Mouse (Mus musculus): Measurements from ENCODE around the gene Abcb6.

Abcb6 gene

DNA sequence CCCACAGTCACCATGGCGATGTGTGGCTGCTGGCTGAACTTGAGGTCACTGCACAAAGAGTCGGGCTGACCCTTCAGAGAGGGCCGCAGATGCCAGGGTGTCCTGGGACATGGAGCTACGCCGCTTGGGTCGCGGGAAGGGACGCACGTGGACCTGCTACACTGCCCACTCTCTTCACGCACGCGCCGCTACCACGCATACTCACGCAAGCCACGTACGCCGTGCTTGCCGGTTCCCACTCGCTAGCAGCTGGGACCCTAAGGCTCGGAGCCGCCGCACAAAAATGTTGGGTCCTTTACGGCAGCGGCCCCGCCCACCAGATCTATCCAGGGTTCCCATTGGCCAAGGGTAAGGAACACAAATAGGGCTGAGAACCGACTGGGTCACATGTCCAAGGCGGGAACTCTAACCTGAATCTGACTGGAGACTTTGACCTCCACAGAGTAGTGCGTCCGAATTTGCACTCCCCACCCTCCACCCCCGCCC, at the start of gene Abcb6:
Gene Abcb6, minus strand, starts transcription at position 288 of the 486 bp plus-strand sequence.
- peak; percentile 91 to 96 for DNase-seq (ENCODE audit: inconsistent age in 2 of 2, low spot score in 1 of 2)

DNA sequence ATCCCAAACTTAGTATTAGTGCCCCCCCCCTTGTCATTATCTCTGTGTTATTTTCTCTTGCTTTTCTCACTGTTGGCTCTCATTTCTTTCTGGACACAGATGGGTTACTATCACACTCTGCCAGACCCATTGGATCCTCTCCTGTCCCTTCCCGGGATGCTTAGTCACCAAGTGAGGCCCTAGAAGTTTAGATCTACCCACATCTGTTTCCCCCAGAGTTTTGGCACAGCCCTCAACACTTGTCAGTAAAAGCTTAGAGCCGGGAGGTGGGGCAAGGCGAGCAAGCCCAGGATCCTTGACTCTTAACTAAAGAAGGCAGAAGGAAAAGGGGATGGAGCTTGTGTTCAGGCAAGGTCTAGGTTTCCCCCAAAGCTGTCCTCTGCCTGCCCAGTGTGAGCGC, 49.0 kb upstream of the Abcb6 start:
- no peak for DNase-seq (ENCODE audit: inconsistent age in 2 of 2, low spot score in 1 of 2)

- DNase-seq (ENCODE audit: inconsistent age in 2 of 2, low spot score in 1 of 2), result no peak
Observed at GRCm38 (mm10) chr1:75227653-75228052, 47.5 kb upstream of the Abcb6 start.

- no peak for DNase-seq (ENCODE audit: inconsistent age in 2 of 2, low spot score in 1 of 2)
Observed at GRCm38 (mm10) chr1:75226138-75226537, 45.9 kb upstream of the Abcb6 start.

- no peak for DNase-seq (ENCODE audit: inconsistent age in 2 of 2, low spot score in 1 of 2)
Observed at GRCm38 (mm10) chr1:75225473-75225872, 45.3 kb upstream of the Abcb6 start.

- DNase-seq (ENCODE audit: inconsistent age in 2 of 2, low spot score in 1 of 2), result no peak
Observed at GRCm38 (mm10) chr1:75223532-75223931, 43.3 kb upstream of the Abcb6 start.

DNA sequence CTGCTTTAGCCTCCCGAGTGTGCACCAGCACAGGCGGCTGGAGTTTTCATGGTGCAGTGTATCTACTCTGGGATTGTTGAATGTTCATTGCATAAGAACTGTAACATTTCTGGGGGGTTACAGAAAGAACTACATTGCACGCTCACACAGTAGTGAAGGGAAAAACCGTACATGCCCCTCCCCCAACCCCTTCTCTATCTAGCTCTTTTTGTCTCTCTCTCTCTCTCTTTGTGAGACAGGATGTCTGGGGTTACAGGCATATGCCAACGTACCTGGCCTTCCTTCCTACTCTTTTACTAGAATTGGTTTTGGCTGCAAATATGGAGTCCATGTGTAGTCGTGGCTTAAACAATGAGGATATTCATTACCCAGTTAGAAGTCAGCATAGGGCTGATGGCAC, 42.7 kb upstream of the Abcb6 start:
- DNase-seq (ENCODE audit: inconsistent age in 2 of 2, low spot score in 1 of 2), result no peak

GRCm38 (mm10) chr1:75221538-75221937, 41.3 kb upstream of the Abcb6 start:
- no peak for DNase-seq (ENCODE audit: inconsistent age in 2 of 2, low spot score in 1 of 2)

- DNase-seq (ENCODE audit: inconsistent age in 2 of 2, low spot score in 1 of 2), result no peak
Observed at GRCm38 (mm10) chr1:75219531-75219930, 39.3 kb upstream of the Abcb6 start, which contains the start of gene Tuba4a. Tuba4a (minus strand) TSS chr1:75219865.

DNA sequence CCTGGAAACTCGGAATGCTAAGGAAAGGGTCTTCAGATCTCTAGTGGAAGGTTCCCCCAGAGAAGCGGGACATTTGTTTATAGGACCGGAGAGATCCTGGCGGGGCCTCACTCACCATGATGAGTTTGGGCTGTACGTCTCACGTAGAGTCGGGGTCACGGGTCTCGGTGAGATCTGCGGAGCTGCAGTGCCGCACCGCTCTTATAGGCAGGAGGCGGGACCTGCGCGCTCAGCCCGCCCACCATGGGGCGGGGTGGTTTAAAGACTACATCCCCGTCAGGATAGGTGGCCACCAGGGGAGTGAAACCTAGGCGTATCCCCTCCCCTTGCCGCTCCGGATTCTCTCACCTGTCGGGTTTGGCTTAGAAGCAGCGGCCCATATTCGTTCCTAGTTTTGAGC, 38.9 kb upstream of the Abcb6 start:
- peak; percentile 92 to 97 for DNase-seq (ENCODE audit: inconsistent age in 2 of 2, low spot score in 1 of 2)

DNA sequence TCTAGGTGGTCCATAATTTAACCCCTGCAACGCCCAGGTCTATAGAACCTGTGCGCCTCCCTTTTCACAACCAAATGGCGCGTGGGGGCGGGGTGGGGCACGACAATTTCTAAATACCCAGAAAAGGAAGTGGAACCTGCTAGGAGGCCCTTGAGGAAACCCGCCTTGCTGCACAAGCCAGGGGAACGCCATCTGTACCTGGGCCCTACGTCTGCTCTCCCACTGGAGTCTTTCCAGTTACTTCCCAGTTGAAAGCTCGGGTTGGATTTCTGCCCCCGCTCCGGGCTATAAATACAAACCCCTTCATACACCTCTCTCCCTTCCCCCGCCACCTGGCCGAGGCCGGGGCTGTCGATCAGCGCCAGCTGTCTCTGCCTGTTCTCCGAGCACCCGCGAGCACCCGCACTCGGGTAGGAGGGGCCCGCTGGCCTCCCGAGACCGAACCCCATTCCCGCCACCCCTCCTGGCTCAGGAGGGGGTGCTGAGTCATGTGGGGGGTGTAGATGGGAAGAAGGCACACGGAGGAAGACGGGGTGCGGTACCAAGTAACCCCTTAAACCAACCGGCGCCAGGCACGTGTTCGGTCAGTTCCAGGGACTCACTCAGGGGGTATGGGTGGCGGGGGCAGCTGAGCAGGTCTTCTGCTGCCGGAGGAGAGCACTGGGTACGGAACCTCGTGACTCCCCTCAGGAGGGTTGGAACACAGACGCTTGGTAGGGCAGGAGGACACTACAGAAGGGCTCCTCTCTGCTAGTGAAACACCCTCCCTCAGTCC, 38.2 kb upstream of the Abcb6 start:
- peak; percentile 74 to 85 for DNase-seq (ENCODE audit: inconsistent age in 2 of 2, low spot score in 1 of 2)

GRCm38 (mm10) chr1:75217893-75218226, 37.7 kb upstream of the Abcb6 start:
- no peak for DNase-seq (ENCODE audit: inconsistent age in 2 of 2, low spot score in 1 of 2)

DNA sequence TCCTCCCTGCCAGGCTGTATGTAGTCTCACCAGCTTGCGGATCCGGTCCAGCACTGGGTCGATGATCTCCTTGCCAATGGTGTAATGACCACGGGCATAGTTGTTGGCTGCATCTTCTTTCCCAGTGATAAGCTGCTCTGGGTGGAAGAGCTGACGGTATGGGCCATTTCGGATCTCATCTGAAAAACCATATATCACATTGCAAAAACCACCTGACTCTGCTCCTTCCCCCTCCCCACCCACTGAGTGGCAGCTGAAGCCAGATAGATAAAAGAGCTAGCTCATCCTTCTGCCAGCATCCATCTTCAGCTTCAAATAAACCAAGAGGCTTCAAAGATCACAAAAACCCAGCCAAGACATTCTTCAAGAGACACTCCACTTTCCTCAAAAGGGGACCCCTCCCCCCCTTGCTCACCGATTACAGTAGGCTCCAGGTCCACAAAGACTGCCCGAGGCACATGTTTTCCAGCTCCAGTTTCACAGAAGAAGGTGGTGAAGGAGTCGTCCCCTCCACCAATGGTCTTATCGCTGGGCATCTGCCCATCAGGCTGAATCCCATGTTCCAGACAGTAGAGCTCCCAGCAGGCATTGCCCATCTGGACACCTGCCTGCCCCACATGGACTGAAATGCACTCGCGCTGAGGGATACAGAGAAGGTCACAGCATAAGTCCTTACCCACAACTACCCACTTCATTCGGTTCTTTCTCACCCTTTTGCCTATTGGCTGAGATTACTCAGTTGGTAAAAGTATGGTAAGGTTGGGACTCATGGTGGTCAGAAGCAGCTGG, 36.8 kb upstream of the Abcb6 start:
- no peak for DNase-seq (ENCODE audit: inconsistent age in 2 of 2, low spot score in 1 of 2)

- no peak for DNase-seq (ENCODE audit: inconsistent age in 2 of 2, low spot score in 1 of 2)
Observed at GRCm38 (mm10) chr1:75215785-75216184, 35.6 kb upstream of the Abcb6 start.

DNA sequence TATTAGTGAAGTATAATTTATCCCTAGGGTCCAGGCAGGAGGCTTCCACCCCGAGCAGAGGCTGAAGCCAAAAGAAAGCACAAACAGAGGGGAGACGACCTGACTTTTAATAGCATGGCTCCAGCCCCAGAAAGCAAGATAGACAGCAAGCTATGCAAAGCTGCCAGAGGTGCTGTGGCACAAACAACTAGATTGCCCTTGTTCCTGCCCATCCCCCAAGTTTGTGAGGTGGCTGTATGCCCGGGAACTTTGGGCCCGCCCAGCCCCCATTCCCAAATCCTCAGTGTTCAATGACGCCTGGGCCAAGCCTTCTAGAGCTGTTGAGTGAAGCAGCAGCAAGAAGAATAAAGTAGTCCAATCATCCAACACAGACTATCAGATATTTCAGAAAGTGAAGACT, 34.7 kb upstream of the Abcb6 start:
- peak in 1 of 2 experiments; percentile 62 for DNase-seq (ENCODE audit: inconsistent age in 2 of 2, low spot score in 1 of 2)

DNA sequence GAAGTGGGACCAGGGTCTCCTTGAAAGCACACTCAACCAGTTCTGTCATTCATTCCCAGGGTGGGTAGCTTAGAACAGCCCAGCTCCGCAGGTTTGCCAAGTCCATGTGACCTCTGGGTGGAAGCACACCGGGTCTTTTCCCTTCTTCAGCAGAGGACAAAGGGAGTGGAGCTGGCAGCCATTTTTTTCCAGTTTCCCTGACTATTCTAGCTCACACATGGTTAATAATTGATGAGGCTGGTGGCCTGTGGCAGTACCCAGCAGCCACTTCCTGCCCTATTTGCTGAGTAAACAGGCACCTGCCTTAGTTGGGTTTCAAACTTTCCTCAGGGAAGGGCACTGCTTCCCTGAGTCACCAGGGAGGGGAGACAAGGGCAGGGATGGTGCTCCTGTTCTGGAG, 34.2 kb upstream of the Abcb6 start:
- DNase-seq (ENCODE audit: inconsistent age in 2 of 2, low spot score in 1 of 2), result no peak

GRCm38 (mm10) chr1:75213096-75213495, 32.9 kb upstream of the Abcb6 start:
- DNase-seq (ENCODE audit: inconsistent age in 2 of 2, low spot score in 1 of 2), result no peak

DNA sequence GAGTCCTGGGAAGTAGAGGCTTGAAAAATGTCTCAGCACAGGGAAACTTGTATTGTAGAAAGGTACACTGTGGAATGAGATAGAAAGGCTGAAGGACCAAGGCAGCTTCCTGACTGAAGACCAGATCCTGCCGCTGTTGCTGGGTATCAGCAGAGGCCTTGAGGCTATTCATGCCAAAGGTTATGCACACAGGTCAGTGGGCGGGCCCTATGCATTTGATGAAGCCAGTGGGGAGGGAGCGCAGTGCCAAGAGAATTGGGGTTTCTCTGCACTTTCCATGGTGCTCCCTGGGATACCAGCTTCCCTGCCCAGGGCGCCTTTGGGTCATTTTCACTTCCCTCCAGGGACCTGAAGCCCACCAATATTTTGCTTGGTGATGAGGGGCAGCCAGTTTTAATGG, 32.4 kb upstream of the Abcb6 start:
- DNase-seq (ENCODE audit: inconsistent age in 2 of 2, low spot score in 1 of 2), result no peak

- no peak for DNase-seq (ENCODE audit: inconsistent age in 2 of 2, low spot score in 1 of 2)
Observed at GRCm38 (mm10) chr1:75211141-75211708, 31.0 kb upstream of the Abcb6 start.

DNA sequence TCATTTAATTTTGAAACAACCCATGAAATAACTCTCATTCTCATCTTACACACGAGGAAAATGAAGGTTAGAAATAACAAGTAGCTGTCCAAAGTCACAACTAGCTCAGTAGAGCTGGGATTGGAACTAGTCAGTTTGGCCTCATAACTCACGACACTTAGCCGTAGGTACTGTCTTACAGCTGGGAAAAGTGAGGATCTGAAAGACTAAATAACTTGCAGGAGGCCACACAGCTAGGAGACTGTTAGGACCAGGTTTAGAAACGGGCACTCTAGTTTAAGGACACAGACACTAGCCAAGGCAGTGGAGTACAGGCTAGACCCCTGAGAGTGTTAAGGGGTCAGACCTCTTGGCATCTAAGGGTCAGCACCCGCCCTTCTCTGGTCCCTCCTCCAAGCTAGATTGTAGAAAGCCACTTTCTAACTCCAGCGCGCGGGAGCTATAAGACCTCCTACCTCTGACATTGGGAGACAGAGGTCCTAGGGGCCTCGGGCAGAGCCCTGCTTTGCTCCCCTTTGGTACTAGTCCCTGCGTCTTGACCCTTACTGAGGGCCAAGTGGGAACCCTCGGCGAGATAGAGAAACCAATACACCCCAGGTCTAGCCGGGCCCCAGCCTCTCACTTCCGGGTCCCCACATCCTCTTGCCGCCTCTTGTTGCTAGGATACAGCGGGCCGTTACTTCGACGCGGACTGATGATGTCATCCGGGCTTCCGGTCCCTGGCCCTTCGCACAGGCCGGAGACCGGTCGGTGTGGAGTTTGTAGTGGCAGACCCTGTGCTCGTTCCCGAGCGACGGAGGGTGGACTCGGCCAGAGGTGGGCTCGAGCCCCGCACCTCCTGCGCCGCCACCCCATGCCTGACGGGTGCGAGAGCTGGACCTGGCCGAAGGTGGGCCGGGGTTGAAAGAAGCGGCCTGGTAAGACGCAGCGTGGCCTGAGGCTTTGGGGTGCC, 30.2 kb upstream of the Abcb6 start, which contains the start of the genes Glb1l and Stk16:
Gene Glb1l, minus strand, starts transcription at position 678 of the 952 bp plus-strand sequence.
Gene Stk16, plus strand, starts transcription at position 703 of the 952 bp plus-strand sequence.
- DNase-seq (ENCODE audit: inconsistent age in 2 of 2, low spot score in 1 of 2), result peak; percentile 96 to 98

Data from adrenal gland, adult (tissue).